In the genomic region with DNA sequence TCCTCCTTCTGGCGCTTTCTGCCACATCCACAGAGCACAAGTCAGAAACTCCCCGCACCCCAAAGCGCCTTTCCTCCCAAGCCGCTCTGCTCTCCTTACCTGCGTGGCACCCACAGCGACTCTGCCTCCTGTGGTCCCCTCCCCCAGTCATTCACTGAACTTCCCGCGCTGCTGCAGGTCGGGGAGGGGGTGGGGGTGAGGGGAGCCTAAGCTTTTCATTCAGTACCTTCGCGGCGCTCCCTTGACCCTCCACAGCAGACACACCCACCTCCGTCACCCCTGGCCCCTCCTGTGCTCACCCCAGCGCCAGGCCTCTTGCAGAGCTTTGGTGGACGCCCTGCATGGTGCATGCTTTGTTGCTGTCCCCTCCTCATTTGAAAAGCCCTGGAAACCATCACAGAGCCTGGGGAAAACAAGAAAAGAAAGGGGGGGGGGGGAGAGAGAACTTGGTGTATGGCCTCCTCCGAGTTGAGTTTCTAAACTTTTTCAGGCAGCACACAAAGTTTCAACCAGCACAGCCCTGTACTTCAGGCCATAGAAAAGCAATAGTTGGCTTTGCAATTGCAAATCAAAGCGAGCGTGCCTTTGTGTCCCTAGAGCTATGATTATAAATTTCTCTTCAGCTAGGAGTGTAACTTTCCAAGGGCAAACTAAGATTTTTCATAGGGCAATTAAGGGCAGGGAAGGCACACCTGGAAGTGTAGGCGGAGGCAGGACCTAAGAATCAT, we compare ENCODE assay signal across 8 mouse cellular contexts. TPM values are rescaled to one million over a fixed set of nuclear protein-coding genes. Genes with fewer than 3 reads are reported as not detected.
DNase-seq lines count a peak whose midpoint lies in the region; ATAC-seq and TF ChIP-seq lines count a peak whose summit lies in the region.

A gene (minus strand): TSS at position 268 of the 728 bp plus-strand sequence.

- no peaks in the 10 kb centered on the region for H3K36me3 ChIP-seq in lung, embryonic 14.5 days (ENCODE audit: insufficient read depth)
- 0 out of 2 replicates have a peak, but pooled peaks cover 4% of the 10 kb centered on the region for H3K36me3 ChIP-seq in intestine, postnatal 0 days (ENCODE audit: control insufficient read depth, insufficient read depth)
- H3K36me3 ChIP-seq in midbrain, embryonic 14.5 days (ENCODE audit: control insufficient read depth, insufficient read depth, low read length): no peaks in the 10 kb centered on the region

- peak within 1 kb of the TSS; percentile 71 for H3K4me2 ChIP-seq in lung, embryonic 14.5 days
- H3K4me2 ChIP-seq in intestine, postnatal 0 days (replicated peaks; ENCODE audit: low read depth): peak within 1 kb of the TSS; percentile 93
- peak within 1 kb of the TSS; percentile 98 for H3K4me2 ChIP-seq in midbrain, embryonic 14.5 days (ENCODE audit: low read length)

- peak; percentile 68 for ATAC-seq in lung, embryonic 14.5 days (ENCODE audit: insufficient read depth)
- ATAC-seq in intestine, postnatal 0 days: peak; percentile 26
- ATAC-seq in midbrain, embryonic 14.5 days (ENCODE audit: low FRiP score, low TSS enrichment): peak; percentile 51
- no peak for ATAC-seq in monocyte, adult 5-6 weeks (replicated peaks; ENCODE audit: insufficient number of reproducible peaks, low FRiP score, low TSS enrichment, poor library complexity, severe bottlenecking)

- DNase-seq in lung, embryonic 14.5 days: no peak
- DNase-seq in lung, postnatal 14 days: no peak
- peak; percentile 74 for DNase-seq in forelimb bud, embryonic 11.5 days (ENCODE audit: low read depth, low spot score)
- DNase-seq in midbrain, embryonic 14.5 days: no peak
- DNase-seq in cerebellum, adult 8-10 months: no peak

- peak within 1 kb of the TSS; percentile 76 for H3K9ac ChIP-seq in lung, embryonic 14.5 days
- peak within 1 kb of the TSS; percentile 84 for H3K9ac ChIP-seq in intestine, postnatal 0 days (ENCODE audit: low read depth, low read length)
- peak within 1 kb of the TSS; percentile 64 for H3K9ac ChIP-seq in midbrain, embryonic 14.5 days (replicated peaks; ENCODE audit: low read length)

- TF ChIP-seq CTCF in lung, embryonic 14.5 days (IDR thresholded peaks at IDR 0.05; ENCODE audit: low read depth): no peak
- TF ChIP-seq CTCF in bone marrow, adult 2 months (IDR thresholded peaks at IDR 0.05; ENCODE audit: control insufficient read depth, insufficient read depth, low read length): no peak
- TF ChIP-seq CTCF in intestine, postnatal 0 days (IDR thresholded peaks at IDR 0.05; ENCODE audit: low read depth): no peak

- H3K27me3 ChIP-seq in lung, embryonic 14.5 days (ENCODE audit: insufficient read depth, low read length): no peaks in the 10 kb centered on the region
- H3K27me3 ChIP-seq in intestine, postnatal 0 days (replicated peaks; ENCODE audit: control insufficient read depth, insufficient read depth, low read length): no peaks in the 10 kb centered on the region
- H3K27me3 ChIP-seq in midbrain, embryonic 14.5 days (ENCODE audit: control insufficient read depth, insufficient read depth, low read length): peaks cover 6% of the 10 kb centered on the region

- peaks cover 3% of the 10 kb centered on the region; the same call in 1 of the 2 replicates for H3K4me1 ChIP-seq in lung, embryonic 14.5 days (ENCODE audit: insufficient read depth)
- no peaks in the 10 kb centered on the region for H3K4me1 ChIP-seq in bone marrow, adult 2 months (ENCODE audit: control insufficient read depth, insufficient read depth, low read length)
- H3K4me1 ChIP-seq in intestine, postnatal 0 days (replicated peaks; ENCODE audit: control insufficient read depth, insufficient read depth, low read length): peaks cover 3% of the 10 kb centered on the region; the same call in 1 of the 2 replicates
- H3K4me1 ChIP-seq in midbrain, embryonic 14.5 days (ENCODE audit: control insufficient read depth, insufficient read depth, low read length): 0 out of 2 replicates have a peak, but pooled peaks cover 6% of the 10 kb centered on the region

- peak within 1 kb of the TSS; percentile 63 for H3K4me3 ChIP-seq in lung, embryonic 14.5 days (ENCODE audit: low read depth, low read length)
- H3K4me3 ChIP-seq in bone marrow, adult 2 months (replicated peaks; ENCODE audit: control insufficient read depth, low read depth, low read length): peak within 1 kb of the TSS; percentile 53
- H3K4me3 ChIP-seq in intestine, postnatal 0 days (ENCODE audit: low read depth, low read length): peak within 1 kb of the TSS; percentile 71
- peak within 1 kb of the TSS; percentile 67 for H3K4me3 ChIP-seq in midbrain, embryonic 14.5 days (replicated peaks; ENCODE audit: low read depth, low read length)

- no peak for TF ChIP-seq POLR2A in bone marrow, adult 2 months (IDR thresholded peaks at IDR 0.05; ENCODE audit: borderline replicate concordance, control insufficient read depth, low read depth, low read length)

- 11% methylated on average over 19 of the region's 19 CpGs for WGBS in lung, embryonic 14.5 days
- 20% methylated on average over 19 of the region's 19 CpGs for WGBS in bone marrow, adult 2 months
- WGBS in intestine, postnatal 0 days: 7% methylated on average over 19 of the region's 19 CpGs
- whole genome bisulfite sequencing in midbrain, embryonic 14.5 days: 5% methylated on average over 19 of the region's 19 CpGs

- H3K27ac ChIP-seq in lung, embryonic 14.5 days (ENCODE audit: low read depth): peak within 1 kb of the TSS; percentile 89
- no peak within 1 kb of the TSS for H3K27ac ChIP-seq in bone marrow, adult 2 months (ENCODE audit: control insufficient read depth, insufficient read depth, low read depth, low read length, poor library complexity)
- peak within 1 kb of the TSS; percentile 94 for H3K27ac ChIP-seq in intestine, postnatal 0 days (ENCODE audit: low read depth, low read length)
- H3K27ac ChIP-seq in midbrain, embryonic 14.5 days (replicated peaks; ENCODE audit: low read depth, low read length): no peak within 1 kb of the TSS

- H3K9me3 ChIP-seq in lung, embryonic 14.5 days (ENCODE audit: low read depth, low read length): no peaks in the 10 kb centered on the region
- H3K9me3 ChIP-seq in intestine, postnatal 0 days (ENCODE audit: control insufficient read depth): no peaks in the 10 kb centered on the region
- no peaks in the 10 kb centered on the region for H3K9me3 ChIP-seq in midbrain, embryonic 14.5 days (ENCODE audit: control insufficient read depth, low read length)

RNA-seq across cellular contexts. Expression of the gene that starts here (rescaled TPM):
- polyA plus RNA-seq in lung, embryonic 14.5 days (2014; fragmentation: Nextera tagmentation; extraction: Ambion mirVana): 30.3 and 35.8 TPM in 2 replicates
- polyA plus RNA-seq in bone marrow, adult 2 months (2011; ENCODE audit: insufficient read depth, insufficient read length, low replicate concordance, missing spikeins): 0.75 and 2.0 TPM in 2 replicates
- polyA plus RNA-seq in intestine, postnatal 0 days (2015; fragmentation: Nextera tagmentation; extraction: Ambion mirVana): 64.9 and 70.3 TPM in 2 replicates
- polyA plus RNA-seq in midbrain, embryonic 14.5 days (2014; fragmentation: Nextera tagmentation; extraction: Ambion mirVana): 9.8 and 20.6 TPM in 2 replicates
- 0.19 TPM in 1 of 3 replicates, not detected in the others for total RNA-seq in monocyte, adult 5-6 weeks (2017)

Comparison
In these comparisons a context has a peak if more than half of its experiments do, and no peak if none do; other contexts are left out.
1. H3K27ac ChIP-seq: peak in lung, embryonic 14.5 days (single experiment) and intestine, postnatal 0 days (single experiment); none in bone marrow, adult 2 months (single experiment) and midbrain, embryonic 14.5 days (single experiment).
2. Peak in every context shown above with its lines, with median percentiles within 50 percentile points of each other: H3K4me2 ChIP-seq, H3K4me3 ChIP-seq and H3K9ac ChIP-seq.